In genomic region chr9:63139661-63140060, GRCm38 (mm10) we compare ENCODE assay signal across 21 mouse cellular contexts. TPM values are rescaled to one million over a fixed set of nuclear protein-coding genes. Genes with fewer than 3 reads are reported as not detected.
A peak's percentile ranks its signal among the peaks of the same experiment; 100 is the strongest.
DNase-seq lines count a peak whose midpoint lies in the region; ATAC-seq and TF ChIP-seq lines count a peak whose summit lies in the region.
"Had no signal": no experiment of that assay in that cellular context is flagged by ENCODE, and none has a peak within 500 bp of the region (broad histone marks: within the 10 kb centered on the region; RNA-seq: fewer than 3 reads in every experiment).

No protein-coding gene starts in this region.

- no peak overlapping the region for H3K4me3 ChIP-seq in forebrain, postnatal 0 days (ENCODE audit: low read depth, low read length)
- no peak overlapping the region for H3K4me3 ChIP-seq in forebrain, embryonic 11.5 days (ENCODE audit: low read depth, low read length)
- no peak overlapping the region; the same call in 1 of the 2 replicates for H3K4me3 ChIP-seq in midbrain, embryonic 15.5 days
- H3K4me3 ChIP-seq in midbrain, postnatal 0 days (ENCODE audit: low read depth, low read length): no peak overlapping the region
- H3K4me3 ChIP-seq in hindbrain, postnatal 0 days (ENCODE audit: low read length): peak overlapping the region; percentile 6; the same call in 1 of the 2 replicates
- H3K4me3 ChIP-seq in heart, embryonic 11.5 days (ENCODE audit: low read depth, low read length): no peak overlapping the region
- H3K4me3 ChIP-seq: heart, embryonic 12.5 days; intestine, embryonic 15.5 days; liver, embryonic 15.5 days had no signal

- no peaks in the 10 kb centered on the region for H3K36me3 ChIP-seq in forebrain, postnatal 0 days (ENCODE audit: insufficient read depth)
- H3K36me3 ChIP-seq in forebrain, embryonic 11.5 days (ENCODE audit: control insufficient read depth, insufficient read depth, low read length): no peaks in the 10 kb centered on the region
- H3K36me3 ChIP-seq in midbrain, embryonic 15.5 days (replicated peaks): no peaks in the 10 kb centered on the region
- no peaks in the 10 kb centered on the region; the same call in 1 of the 2 replicates for H3K36me3 ChIP-seq in midbrain, postnatal 0 days (ENCODE audit: insufficient read depth, low read length)
- no peaks in the 10 kb centered on the region for H3K36me3 ChIP-seq in hindbrain, postnatal 0 days (ENCODE audit: insufficient read depth, low read length)
- H3K36me3 ChIP-seq in heart, embryonic 11.5 days (ENCODE audit: control insufficient read depth, insufficient read depth, low read length): no peaks in the 10 kb centered on the region
- H3K36me3 ChIP-seq: embryonic facial prominence, embryonic 12.5 days; heart, embryonic 12.5 days; intestine, embryonic 15.5 days; limb, embryonic 15.5 days; liver, embryonic 15.5 days; midbrain, embryonic 13.5 days had no signal

- TF ChIP-seq CTCF in forebrain, postnatal 0 days (IDR thresholded peaks at IDR 0.05; ENCODE audit: low read depth): no peak
- no peak for TF ChIP-seq CTCF in midbrain, postnatal 0 days (IDR thresholded peaks at IDR 0.05)
- no peak for TF ChIP-seq CTCF in hindbrain, postnatal 0 days (IDR thresholded peaks at IDR 0.05; ENCODE audit: low read depth)

- H3K4me1 ChIP-seq in forebrain, postnatal 0 days (ENCODE audit: insufficient read depth): peaks cover 6% of the 10 kb centered on the region
- peaks cover 24% of the 10 kb centered on the region for H3K4me1 ChIP-seq in forebrain, embryonic 11.5 days (replicated peaks; ENCODE audit: control insufficient read depth, insufficient read depth, low read length)
- peaks cover 67% of the 10 kb centered on the region for H3K4me1 ChIP-seq in midbrain, embryonic 15.5 days
- H3K4me1 ChIP-seq in midbrain, postnatal 0 days (ENCODE audit: insufficient read depth, low read length): no peaks in the 10 kb centered on the region; the same call in 1 of the 2 replicates
- peaks cover 15% of the 10 kb centered on the region; the same call in 1 of the 2 replicates for H3K4me1 ChIP-seq in hindbrain, postnatal 0 days (ENCODE audit: insufficient read depth, low read length)
- peaks cover 16% of the 10 kb centered on the region for H3K4me1 ChIP-seq in heart, embryonic 11.5 days (ENCODE audit: control insufficient read depth, insufficient read depth, low read length)

- H3K27ac ChIP-seq in forebrain, postnatal 0 days (ENCODE audit: low read depth, low read length): no peak overlapping the region
- no peak overlapping the region for H3K27ac ChIP-seq in forebrain, embryonic 11.5 days (ENCODE audit: low read depth, low read length)
- H3K27ac ChIP-seq in midbrain, embryonic 15.5 days: no peak overlapping the region
- no peak overlapping the region for H3K27ac ChIP-seq in midbrain, postnatal 0 days (ENCODE audit: low read depth, low read length)
- no peak overlapping the region for H3K27ac ChIP-seq in hindbrain, postnatal 0 days
- no peak overlapping the region for H3K27ac ChIP-seq in heart, embryonic 11.5 days (ENCODE audit: low read depth, low read length)
- H3K27ac ChIP-seq: embryonic facial prominence, embryonic 12.5 days; intestine, embryonic 15.5 days; limb, embryonic 15.5 days; liver, embryonic 15.5 days; midbrain, embryonic 13.5 days had no signal

- ATAC-seq in forebrain, postnatal 0 days: no peak
- ATAC-seq in forebrain, embryonic 11.5 days (replicated peaks; ENCODE audit: low FRiP score): no peak
- ATAC-seq in midbrain, embryonic 15.5 days (replicated peaks): no peak
- no peak for ATAC-seq in midbrain, postnatal 0 days (ENCODE audit: low FRiP score)
- no peak for ATAC-seq in hindbrain, postnatal 0 days
- ATAC-seq in heart, embryonic 11.5 days (replicated peaks; ENCODE audit: insufficient number of reproducible peaks, low FRiP score, low TSS enrichment): no peak
- ATAC-seq: intestine, embryonic 15.5 days; midbrain, embryonic 13.5 days had no signal

- H3K9me3 ChIP-seq in forebrain, postnatal 0 days (ENCODE audit: low read length): no peaks in the 10 kb centered on the region
- no peaks in the 10 kb centered on the region for H3K9me3 ChIP-seq in forebrain, embryonic 11.5 days (ENCODE audit: control insufficient read depth, low read length)
- no peaks in the 10 kb centered on the region for H3K9me3 ChIP-seq in midbrain, embryonic 15.5 days
- H3K9me3 ChIP-seq in midbrain, postnatal 0 days (ENCODE audit: low read length): no peaks in the 10 kb centered on the region
- H3K9me3 ChIP-seq in hindbrain, postnatal 0 days (ENCODE audit: low read length): no peaks in the 10 kb centered on the region
- H3K9me3 ChIP-seq in heart, embryonic 11.5 days (replicated peaks; ENCODE audit: control insufficient read depth, low read length): no peaks in the 10 kb centered on the region
- H3K9me3 ChIP-seq: embryonic facial prominence, embryonic 12.5 days; heart, embryonic 12.5 days; intestine, embryonic 15.5 days; limb, embryonic 15.5 days; liver, embryonic 15.5 days; midbrain, embryonic 13.5 days had no signal

- H3K9ac ChIP-seq in forebrain, postnatal 0 days: no peak overlapping the region
- no peak overlapping the region for H3K9ac ChIP-seq in forebrain, embryonic 11.5 days (ENCODE audit: low read length)
- H3K9ac ChIP-seq in midbrain, embryonic 15.5 days: no peak overlapping the region
- H3K9ac ChIP-seq in midbrain, postnatal 0 days (replicated peaks; ENCODE audit: low read length, poor library complexity, severe bottlenecking): no peak overlapping the region
- no peak overlapping the region for H3K9ac ChIP-seq in hindbrain, postnatal 0 days (replicated peaks; ENCODE audit: low read length)
- H3K9ac ChIP-seq in heart, embryonic 11.5 days (ENCODE audit: low read depth, low read length): no peak overlapping the region
- H3K9ac ChIP-seq: embryonic facial prominence, embryonic 12.5 days; heart, embryonic 12.5 days; intestine, embryonic 15.5 days; limb, embryonic 15.5 days; liver, embryonic 15.5 days; midbrain, embryonic 13.5 days had no signal

- H3K27me3 ChIP-seq in forebrain, postnatal 0 days (ENCODE audit: insufficient read depth, low read length): peaks cover 77% of the 10 kb centered on the region
- peaks cover 96% of the 10 kb centered on the region for H3K27me3 ChIP-seq in forebrain, embryonic 11.5 days (ENCODE audit: control insufficient read depth, insufficient read depth, low read length)
- peaks cover 96% of the 10 kb centered on the region for H3K27me3 ChIP-seq in midbrain, embryonic 15.5 days (replicated peaks)
- H3K27me3 ChIP-seq in midbrain, postnatal 0 days (ENCODE audit: insufficient read depth, low read length): peaks cover 87% of the 10 kb centered on the region
- peaks cover 92% of the 10 kb centered on the region for H3K27me3 ChIP-seq in hindbrain, postnatal 0 days (ENCODE audit: insufficient read depth, low read length)
- H3K27me3 ChIP-seq in heart, embryonic 11.5 days (ENCODE audit: control insufficient read depth, insufficient read depth, low read length): peaks cover 96% of the 10 kb centered on the region

- peak; percentile 38 for DNase-seq in forebrain, postnatal 0 days
- DNase-seq in forebrain, embryonic 11.5 days (ENCODE audit: low spot score): no peak
- no peak for DNase-seq in midbrain, postnatal 0 days (ENCODE audit: low spot score)
- peak; percentile 27 for DNase-seq in hindbrain, postnatal 0 days (ENCODE audit: low spot score)
- no peak for DNase-seq in testis, postnatal 14 days (ENCODE audit: low spot score)
- DNase-seq: adrenal gland, postnatal 36 days; cerebellum, adult 18-20 months; cerebellum, postnatal 36 days; thymus, postnatal 25 days had no signal

- 4% methylated on average over 17 of the region's 17 CpGs for WGBS in forebrain, postnatal 0 days
- WGBS in forebrain, embryonic 11.5 days: 2% methylated on average over 17 of the region's 17 CpGs
- WGBS in midbrain, embryonic 15.5 days: 4% methylated on average over 17 of the region's 17 CpGs
- 6% methylated on average over 17 of the region's 17 CpGs for WGBS in midbrain, postnatal 0 days
- 7% methylated on average over 17 of the region's 17 CpGs for WGBS in hindbrain, postnatal 0 days
- 2% methylated on average over 17 of the region's 17 CpGs for WGBS in heart, embryonic 11.5 days (ENCODE audit: insufficient replicate concordance)

- H3K4me2 ChIP-seq in forebrain, postnatal 0 days (ENCODE audit: low read depth): no peak overlapping the region
- H3K4me2 ChIP-seq in forebrain, embryonic 11.5 days (ENCODE audit: low read depth, low read length, severe bottlenecking): no peak overlapping the region
- H3K4me2 ChIP-seq in midbrain, embryonic 15.5 days: peak overlapping the region; percentile 6; the same call in 1 of the 2 replicates
- H3K4me2 ChIP-seq in midbrain, postnatal 0 days (ENCODE audit: low read depth, low read length, poor library complexity, severe bottlenecking): no peak overlapping the region
- H3K4me2 ChIP-seq in hindbrain, postnatal 0 days (ENCODE audit: low read depth, low read length): peak overlapping the region; percentile 31; the same call in 1 of the 2 replicates
- no peak overlapping the region for H3K4me2 ChIP-seq in heart, embryonic 11.5 days
- H3K4me2 ChIP-seq: embryonic facial prominence, embryonic 12.5 days had no signal

RNA-seq across cellular contexts. Expression of gene Skor1, which starts 9.1 kb away (rescaled TPM):
- 0.69 and 1.0 TPM in 2 replicates for total RNA-seq in forebrain, postnatal 0 days (2014; rRNA removed)
- polyA plus RNA-seq in forebrain, postnatal 0 days (2015; fragmentation: Nextera tagmentation; extraction: Ambion mirVana): 0.30 and 0.35 TPM in 2 replicates
- polyA plus RNA-seq in forebrain, embryonic 11.5 days (2014; fragmentation: Nextera tagmentation; extraction: Ambion mirVana): 0.33 and 0.43 TPM in 2 replicates
- 1.6 and 1.9 TPM in 2 replicates for polyA plus RNA-seq in midbrain, embryonic 15.5 days (2015; fragmentation: Nextera tagmentation; extraction: Ambion mirVana)
- total RNA-seq in midbrain, postnatal 0 days (2014; rRNA removed): 1.2 and 5.5 TPM in 2 replicates
- 0.07 and 0.26 TPM in 2 replicates for polyA plus RNA-seq in midbrain, postnatal 0 days (2015; fragmentation: Nextera tagmentation; extraction: Ambion mirVana)
- total RNA-seq in hindbrain, postnatal 0 days (2014; rRNA removed): 36.3 and 38.5 TPM in 2 replicates
- polyA plus RNA-seq in hindbrain, postnatal 0 days (2015; fragmentation: Nextera tagmentation; extraction: Ambion mirVana): 9.2 TPM in 2 replicates
- polyA plus RNA-seq in heart, embryonic 11.5 days (2014; fragmentation: Nextera tagmentation; extraction: Ambion mirVana): not detected in 2 replicates
- total RNA-seq: heart, postnatal 25 days had no signal
- polyA plus RNA-seq: heart, embryonic 12.5 days; intestine, embryonic 15.5 days; kidney, embryonic 16.5 days; large intestine, adult 2 months; liver, embryonic 15.5 days; lung, embryonic 16.5 days had no signal

Comparison
In these comparisons a context has a peak if more than half of its experiments do, and no peak if none do; other contexts are left out.
1. DNase-seq: peak in forebrain, postnatal 0 days (single experiment) and hindbrain, postnatal 0 days (single experiment); none in forebrain, embryonic 11.5 days (single experiment), midbrain, postnatal 0 days (single experiment) and testis, postnatal 14 days (single experiment).
2. H3K4me2 ChIP-seq: peak in midbrain, embryonic 15.5 days (single experiment) and hindbrain, postnatal 0 days (single experiment); none in forebrain, postnatal 0 days (single experiment), forebrain, embryonic 11.5 days (single experiment), midbrain, postnatal 0 days (single experiment) and heart, embryonic 11.5 days (single experiment).